Mouse (Mus musculus): ENCODE measurements at regions not wholly inside any gene's neighbourhood (a gene's known extent, or its start where the extent isn't known, plus 50 kb on each side); places are given as distances from the start of the nearest gene placed in this dataset.

GRCm38 (mm10) chr13:107540784-107541634 lies 503.2 kb upstream of the Smim15 start:
- DNase-seq (ENCODE audit: low read depth, low spot score): no peak

GRCm38 (mm10) chr13:107540305-107540704 lies 503.9 kb upstream of the Smim15 start:
- no peak for DNase-seq (ENCODE audit: low read depth, low spot score)

GRCm38 (mm10) chr13:107539867-107540266 lies 504.4 kb upstream of the Smim15 start:
- DNase-seq (ENCODE audit: low read depth, low spot score): no peak

GRCm38 (mm10) chr13:107539326-107539725 lies 504.9 kb upstream of the Smim15 start:
- DNase-seq (ENCODE audit: low read depth, low spot score): no peak

- DNase-seq (ENCODE audit: low read depth, low spot score): no peak
Measured at GRCm38 (mm10) chr13:107535213-107535612, 509.0 kb upstream of the Smim15 start.

DNA sequence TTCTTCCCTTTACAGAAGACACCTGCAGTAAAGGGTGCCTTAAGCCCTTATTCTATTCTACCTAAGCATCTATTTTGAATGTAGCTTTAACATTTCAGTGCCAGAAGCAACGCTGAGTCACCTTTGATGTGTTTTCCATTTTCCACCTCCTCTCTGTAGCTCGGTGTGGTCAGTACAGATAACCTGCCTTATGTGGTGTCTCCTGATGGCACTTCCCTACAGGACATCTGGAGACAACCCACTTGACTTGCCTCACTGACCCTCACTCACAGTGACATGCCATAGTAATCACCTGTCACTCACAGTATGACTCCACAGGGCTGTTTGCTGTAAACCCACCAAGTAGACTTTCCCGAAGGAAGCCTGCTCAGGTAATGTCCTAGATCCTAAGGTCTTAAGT lies 510.9 kb upstream of the Smim15 start:
- DNase-seq (ENCODE audit: low read depth, low spot score): no peak

DNA sequence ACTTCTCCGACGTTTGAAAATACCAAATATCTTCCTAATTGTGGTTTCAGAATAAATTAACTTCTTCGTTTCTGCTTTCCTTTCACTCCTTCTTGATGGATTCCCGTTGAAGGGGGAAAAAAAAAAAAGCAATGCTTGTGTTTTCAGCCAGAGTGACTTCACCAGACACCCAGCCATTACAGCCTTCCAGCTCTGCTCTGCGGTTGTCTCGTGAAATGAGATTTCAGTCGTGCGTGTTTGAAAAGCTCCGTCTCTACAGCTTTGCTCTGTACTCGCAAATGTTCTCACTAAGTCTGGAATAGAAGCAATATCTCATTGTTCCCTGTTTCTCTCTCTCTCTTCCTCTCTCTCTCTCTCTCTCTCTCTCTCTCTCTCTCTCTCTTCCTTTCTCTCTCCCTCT lies 509.6 kb upstream of the Kif2a start:
- no peak for DNase-seq (ENCODE audit: low read depth, low spot score)

GRCm38 (mm10) chr13:107531026-107531425 lies 509.1 kb upstream of the Kif2a start:
- DNase-seq (ENCODE audit: low read depth, low spot score): peak; percentile 43

DNA sequence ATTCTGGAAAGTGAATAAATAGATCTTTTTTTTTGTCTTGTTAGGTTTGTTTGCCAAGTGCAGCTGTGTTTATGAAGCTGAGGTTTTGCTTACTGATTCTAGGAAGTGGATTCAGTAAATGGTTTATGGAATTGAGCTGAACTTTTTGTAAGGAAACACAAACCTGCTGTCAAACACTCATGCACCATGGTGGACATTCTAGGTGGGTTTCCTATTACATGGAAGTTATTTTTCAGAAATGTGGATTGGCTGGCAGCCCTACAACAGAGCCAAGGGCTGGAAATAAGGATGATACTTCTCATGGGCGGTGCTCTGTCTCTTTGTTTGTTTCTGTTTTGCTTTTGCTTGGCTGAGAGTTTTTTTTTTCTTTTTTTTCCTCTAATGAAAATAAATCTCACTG lies 508.5 kb upstream of the Kif2a start:
- no peak for DNase-seq (ENCODE audit: low read depth, low spot score)

DNA sequence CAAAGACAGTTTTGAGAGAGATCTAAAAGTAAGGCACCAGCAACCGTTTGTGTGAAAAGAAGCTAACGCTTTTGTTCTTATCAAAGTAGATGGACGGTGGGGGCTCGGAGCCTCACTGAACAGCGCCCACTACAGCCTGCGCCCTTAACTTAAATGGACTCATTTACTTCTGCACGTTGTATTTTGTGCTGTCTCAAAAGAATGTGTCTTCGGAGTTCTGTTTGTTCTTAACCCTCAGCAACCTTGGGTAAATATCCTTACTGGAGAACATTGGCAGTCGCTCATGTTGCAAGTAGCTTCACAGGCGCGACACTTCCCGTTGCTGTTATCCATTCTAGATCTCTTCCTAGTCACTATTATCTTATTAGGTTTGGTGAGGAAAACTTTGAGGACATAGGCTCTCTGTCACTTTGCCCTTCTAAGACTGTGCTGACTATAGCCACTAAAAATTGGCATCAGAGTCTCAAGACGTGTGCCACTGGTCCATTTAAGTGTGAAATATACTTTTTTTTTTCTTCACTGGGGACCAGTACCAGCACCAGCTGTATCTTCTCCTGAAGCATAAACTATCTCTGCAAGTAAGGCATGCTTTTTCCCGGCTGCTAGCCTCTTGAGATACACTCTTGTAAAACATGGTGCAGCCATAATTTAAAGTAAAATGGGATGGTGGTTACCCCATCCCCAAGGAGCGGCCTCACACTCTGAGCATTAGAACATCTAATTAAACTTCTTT lies 507.0 kb upstream of the Kif2a start:
- peak; percentile 12 for DNase-seq (ENCODE audit: low read depth, low spot score)

- DNase-seq (ENCODE audit: low read depth, low spot score): no peak
Measured at GRCm38 (mm10) chr13:107522942-107523341, 501.0 kb upstream of the Kif2a start.

- no peak for DNase-seq (ENCODE audit: low read depth, low spot score)
Measured at GRCm38 (mm10) chr13:107514236-107514635, 492.3 kb upstream of the Kif2a start.

DNA sequence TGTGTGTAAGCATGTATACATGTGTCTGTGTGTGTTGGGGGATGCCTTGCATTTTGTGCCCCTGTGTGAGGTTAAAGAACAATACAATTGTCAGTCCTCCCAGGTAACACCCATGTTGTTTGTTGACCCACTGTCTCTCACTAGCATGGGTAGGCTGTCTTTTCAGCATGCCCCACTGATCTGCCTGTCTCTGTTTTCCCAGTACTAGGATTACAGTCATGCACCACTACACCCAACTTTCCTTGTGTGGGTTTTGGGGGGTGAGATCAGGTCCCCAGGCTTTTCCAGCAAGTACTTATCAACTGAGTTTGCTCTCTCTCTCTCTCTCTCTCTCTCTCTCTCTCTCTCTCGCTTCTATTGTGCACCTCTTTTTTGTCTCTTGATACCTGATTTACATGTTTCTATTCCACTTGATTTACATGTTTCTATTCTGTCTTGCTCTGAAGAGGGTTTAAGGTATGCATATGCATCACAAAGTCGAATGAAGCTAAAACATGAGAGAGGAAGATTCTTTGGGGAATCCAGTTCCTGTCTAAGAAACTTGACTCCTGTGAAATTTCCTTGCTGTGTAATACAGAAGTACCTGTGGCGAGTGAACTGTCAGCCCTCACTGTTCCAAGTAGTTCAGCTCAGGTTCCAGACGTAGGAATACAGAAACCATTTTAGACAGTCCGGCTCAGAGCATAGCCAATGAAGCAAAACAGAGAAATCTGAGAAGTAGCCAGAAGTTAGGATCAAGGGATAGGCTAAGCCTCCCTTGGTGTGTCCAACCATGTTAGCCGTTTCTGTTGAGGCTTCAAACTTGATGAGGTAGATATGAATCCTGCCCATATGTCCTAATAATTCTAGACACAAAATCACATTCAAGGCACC lies 491.6 kb upstream of the Kif2a start:
- DNase-seq (ENCODE audit: low read depth, low spot score): no peak

DNA sequence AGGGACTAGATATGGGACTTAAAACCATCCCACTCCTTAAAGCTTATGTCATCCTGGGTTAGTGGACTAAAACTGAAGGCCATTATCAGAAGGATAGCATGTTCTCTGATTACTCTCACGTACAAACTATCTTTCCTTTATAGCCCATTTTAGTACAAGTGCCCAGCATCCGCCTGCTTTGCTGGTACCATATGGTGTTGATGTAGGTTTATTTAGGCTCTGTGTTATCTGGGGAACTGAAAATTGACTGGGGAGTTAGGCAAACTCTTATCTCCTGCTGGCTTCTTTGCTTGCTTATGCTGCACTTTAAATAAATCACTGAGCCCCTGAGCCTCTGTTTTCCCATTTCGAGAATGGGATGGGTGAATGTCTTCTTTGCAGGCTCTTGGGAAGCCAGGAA lies 485.4 kb upstream of the Kif2a start:
- no peak for DNase-seq (ENCODE audit: low read depth, low spot score)

DNA sequence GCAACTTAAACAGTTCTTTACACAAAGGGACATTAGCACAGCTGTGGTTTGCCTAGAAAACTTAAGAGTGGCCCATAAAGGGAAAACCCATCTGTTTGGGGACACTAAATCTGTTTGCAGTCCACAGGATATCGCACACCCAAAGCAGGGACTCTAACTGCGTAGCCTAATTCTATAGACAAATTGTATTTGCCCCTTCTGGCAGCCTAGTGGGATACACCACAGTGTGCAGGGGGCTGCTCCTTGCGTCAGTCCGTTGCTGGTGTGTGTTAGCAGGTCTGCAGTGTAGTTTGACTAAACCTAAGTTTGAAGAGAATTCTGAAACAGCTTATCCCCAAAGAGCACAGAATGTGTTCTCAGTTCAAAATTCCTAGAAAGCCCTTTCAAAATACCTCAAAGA lies 484.9 kb upstream of the Kif2a start:
- no peak for DNase-seq (ENCODE audit: low read depth, low spot score)

- DNase-seq (ENCODE audit: low read depth, low spot score): no peak
Measured at GRCm38 (mm10) chr13:107505318-107505717, 483.4 kb upstream of the Kif2a start.

DNA sequence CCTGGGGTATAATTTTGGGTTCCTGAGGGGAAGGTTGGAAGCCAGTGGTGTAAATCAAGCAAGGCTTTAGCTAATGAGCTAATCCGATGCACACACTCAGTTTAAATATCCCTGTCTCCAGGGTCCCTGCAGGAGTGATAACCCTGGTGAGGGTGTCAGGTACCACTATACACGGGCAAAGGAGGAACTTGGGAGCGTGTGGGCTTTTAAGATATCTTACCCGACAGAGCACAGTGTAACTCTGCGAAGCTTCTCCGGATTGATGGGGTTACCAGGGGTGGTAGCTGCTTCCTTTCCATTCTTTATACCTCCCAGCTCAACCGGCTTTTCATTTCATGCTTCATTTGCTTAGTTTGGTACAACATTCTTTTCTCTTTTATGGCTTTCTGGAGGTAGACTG lies 480.3 kb upstream of the Kif2a start:
- no peak for DNase-seq (ENCODE audit: low read depth, low spot score)

DNA sequence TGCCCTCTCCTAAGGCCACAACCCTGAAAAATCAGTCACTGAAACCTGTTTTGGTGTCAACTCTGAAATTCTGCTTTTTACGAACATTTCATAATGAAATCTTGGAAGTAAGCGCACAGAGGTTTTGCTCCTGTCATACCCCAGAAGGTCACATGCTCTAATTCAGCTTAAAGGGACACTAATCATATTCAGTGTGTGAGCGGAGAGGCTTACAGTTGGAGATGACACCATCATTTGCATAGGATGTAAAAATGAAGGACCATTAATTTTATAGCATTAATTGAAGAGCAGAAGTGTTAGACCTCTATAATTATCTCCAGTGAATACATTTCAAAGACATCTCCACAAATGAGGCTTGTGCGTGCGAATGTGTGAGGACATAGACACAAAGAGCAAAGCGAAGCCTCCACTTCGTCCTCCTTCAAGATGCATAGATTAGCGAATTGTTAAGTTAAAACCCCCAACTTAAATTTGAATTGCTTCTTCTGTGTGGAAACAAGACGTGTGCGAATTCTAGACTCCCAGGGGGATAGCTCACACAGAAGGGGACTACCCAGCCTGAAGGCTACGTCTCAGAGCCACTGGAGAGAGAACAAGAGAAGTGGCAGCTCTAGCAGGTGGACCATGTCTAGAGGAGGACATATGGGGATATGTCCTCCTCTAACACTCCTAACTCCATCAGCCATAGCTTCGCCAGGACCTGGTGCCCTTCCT lies 479.0 kb upstream of the Kif2a start:
- DNase-seq (ENCODE audit: low read depth, low spot score): peak; percentile 4

DNA sequence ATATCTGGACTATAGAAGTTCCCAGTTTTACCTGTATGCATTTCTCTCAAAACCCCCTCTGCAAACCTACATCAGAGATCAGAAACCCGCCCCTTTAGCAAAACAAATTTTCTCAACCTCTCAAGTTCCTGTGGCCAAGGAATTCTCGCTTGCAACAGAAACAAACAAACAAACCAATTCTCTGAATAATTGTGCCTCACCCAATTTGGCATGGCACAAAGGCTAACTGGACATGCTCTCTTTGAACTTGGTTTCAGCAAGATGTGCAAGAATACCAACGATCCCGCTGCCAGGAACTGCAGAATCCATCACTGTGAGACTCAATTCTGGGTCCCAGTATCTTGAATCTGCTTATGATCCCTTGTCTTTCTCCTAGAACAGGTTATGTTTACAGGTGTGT lies 477.4 kb upstream of the Kif2a start:
- no peak for DNase-seq (ENCODE audit: low read depth, low spot score)

DNA sequence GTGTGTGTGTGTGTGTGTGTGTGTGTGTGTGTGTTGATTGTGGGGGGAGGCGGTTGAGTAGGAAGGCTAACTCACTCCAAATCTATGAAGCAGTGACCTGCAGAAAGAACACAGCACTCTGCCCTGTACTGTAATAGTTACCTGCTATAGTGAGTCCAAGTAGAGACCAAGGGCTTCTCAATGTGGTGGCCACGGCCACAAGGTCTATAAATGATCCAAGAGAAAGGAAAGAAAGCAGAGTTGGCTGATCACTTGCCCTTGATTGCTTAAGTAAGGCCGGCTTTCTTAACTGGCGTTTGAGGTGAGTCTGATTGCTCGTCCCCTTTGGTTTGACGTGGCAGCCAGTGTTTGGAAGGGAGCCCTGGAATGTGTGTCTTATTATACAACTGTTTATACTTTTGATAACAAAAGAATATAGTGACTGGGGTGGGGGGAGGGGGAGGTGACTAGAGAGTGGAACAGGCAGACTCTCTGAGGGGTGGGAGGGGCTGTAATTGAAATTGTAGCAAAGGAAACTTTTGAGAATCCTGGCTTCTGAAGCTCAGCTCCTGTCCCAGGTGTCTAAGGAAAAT lies 473.3 kb upstream of the Kif2a start:
- peak; percentile 6 for DNase-seq (ENCODE audit: low read depth, low spot score)

DNA sequence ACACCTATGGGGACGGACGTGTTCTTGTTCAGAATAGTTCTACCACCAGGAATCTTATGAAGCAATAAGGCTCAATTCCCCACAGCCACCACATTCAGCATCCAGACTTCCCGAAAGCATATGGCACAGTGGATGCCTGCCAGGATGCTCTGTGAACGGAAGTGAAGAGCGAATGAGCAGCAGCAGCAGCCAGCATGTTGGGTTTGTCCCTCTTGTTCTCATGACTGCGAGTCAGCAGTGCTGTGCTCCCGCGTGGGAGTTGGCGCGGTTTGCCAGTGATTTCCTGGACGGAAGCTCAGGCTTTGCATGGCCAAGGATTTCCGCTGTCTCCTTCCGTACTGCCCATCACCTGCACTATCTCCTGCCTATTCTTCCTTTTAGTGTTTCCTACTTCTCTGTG lies 471.8 kb upstream of the Kif2a start:
- no peak for DNase-seq (ENCODE audit: low read depth, low spot score)
